Comparison of ENCODE assay signal across 8 mouse cellular contexts in genomic region chr7:122189484-122189883, GRCm38 (mm10). TPM values are rescaled to one million over a fixed set of nuclear protein-coding genes. Genes with fewer than 3 reads are reported as not detected.
A peak's percentile ranks its signal among the peaks of the same experiment; 100 is the strongest.
DNase-seq lines count a peak whose midpoint lies in the region; ATAC-seq and TF ChIP-seq lines count a peak whose summit lies in the region.

No protein-coding gene starts in this region.

- peak; percentile 73 for TF ChIP-seq CTCF in Patski (IDR thresholded peaks at IDR 0.05)
- peak; percentile 89 for TF ChIP-seq CTCF in lung, embryonic 14.5 days (IDR thresholded peaks at IDR 0.05; ENCODE audit: low read depth)

- H3K9me3 ChIP-seq in forebrain, embryonic 10.5 days: no peaks in the 10 kb centered on the region
- H3K9me3 ChIP-seq in forebrain, embryonic 16.5 days (ENCODE audit: control insufficient read depth, low read length): no peaks in the 10 kb centered on the region
- no peaks in the 10 kb centered on the region for H3K9me3 ChIP-seq in liver, embryonic 12.5 days (replicated peaks)
- no peaks in the 10 kb centered on the region for H3K9me3 ChIP-seq in embryonic facial prominence, embryonic 14.5 days (ENCODE audit: control insufficient read depth, low read length)
- no peaks in the 10 kb centered on the region for H3K9me3 ChIP-seq in lung, embryonic 14.5 days (ENCODE audit: low read depth, low read length)

- no peak overlapping the region for H3K4me3 ChIP-seq in forebrain, embryonic 10.5 days
- no peak overlapping the region for H3K4me3 ChIP-seq in forebrain, embryonic 16.5 days (replicated peaks; ENCODE audit: low read length)
- H3K4me3 ChIP-seq in liver, embryonic 12.5 days: no peak overlapping the region
- no peak overlapping the region for H3K4me3 ChIP-seq in embryonic facial prominence, embryonic 14.5 days (ENCODE audit: low read depth, low read length)
- no peak overlapping the region for H3K4me3 ChIP-seq in lung, embryonic 14.5 days (ENCODE audit: low read depth, low read length)

- peak; percentile 57 for DNase-seq in forebrain, embryonic 10.5 days (ENCODE audit: extremely low spot score, low spot score)
- DNase-seq in liver: peak; percentile 66
- peak; percentile 1 for DNase-seq in Patski (ENCODE audit: low read depth, low spot score)
- peak; percentile 35 for DNase-seq in embryonic facial prominence, embryonic 14.5 days (ENCODE audit: low spot score)
- DNase-seq in lung, embryonic 14.5 days: peak; percentile 83
- DNase-seq in testis, postnatal 10 days (ENCODE audit: low spot score): peak; percentile 82

- H3K27me3 ChIP-seq in forebrain, embryonic 10.5 days (ENCODE audit: poor library complexity, severe bottlenecking): no peaks in the 10 kb centered on the region
- H3K27me3 ChIP-seq in forebrain, embryonic 16.5 days (replicated peaks; ENCODE audit: control insufficient read depth, insufficient read depth, low read length): 0 out of 2 replicates have a peak, but pooled peaks cover 2% of the 10 kb centered on the region
- peaks cover 8% of the 10 kb centered on the region for H3K27me3 ChIP-seq in liver, embryonic 12.5 days (replicated peaks)
- no peaks in the 10 kb centered on the region for H3K27me3 ChIP-seq in Patski
- H3K27me3 ChIP-seq in embryonic facial prominence, embryonic 14.5 days (replicated peaks; ENCODE audit: control insufficient read depth, insufficient read depth, low read length): no peaks in the 10 kb centered on the region
- H3K27me3 ChIP-seq in lung, embryonic 14.5 days (ENCODE audit: insufficient read depth, low read length): no peaks in the 10 kb centered on the region

- no peak overlapping the region for H3K4me2 ChIP-seq in forebrain, embryonic 16.5 days (ENCODE audit: low read length)
- H3K4me2 ChIP-seq in liver, embryonic 12.5 days: no peak overlapping the region
- no peak overlapping the region for H3K4me2 ChIP-seq in embryonic facial prominence, embryonic 14.5 days (ENCODE audit: low read depth, low read length)
- H3K4me2 ChIP-seq in lung, embryonic 14.5 days: no peak overlapping the region

- peaks cover 7% of the 10 kb centered on the region for H3K4me1 ChIP-seq in forebrain, embryonic 10.5 days
- H3K4me1 ChIP-seq in forebrain, embryonic 16.5 days (replicated peaks; ENCODE audit: control insufficient read depth, insufficient read depth, low read length): no peaks in the 10 kb centered on the region
- H3K4me1 ChIP-seq in liver, embryonic 12.5 days: no peaks in the 10 kb centered on the region
- peaks cover 3% of the 10 kb centered on the region; the same call in 1 of the 2 replicates for H3K4me1 ChIP-seq in embryonic facial prominence, embryonic 14.5 days (ENCODE audit: control insufficient read depth, insufficient read depth, low read length)
- no peaks in the 10 kb centered on the region for H3K4me1 ChIP-seq in lung, embryonic 14.5 days (ENCODE audit: insufficient read depth)

- no peak for ATAC-seq in forebrain, embryonic 16.5 days
- no peak; the same call in 1 of the 2 replicates for ATAC-seq in liver, embryonic 12.5 days
- no peak for ATAC-seq in Patski
- no peak for ATAC-seq in embryonic facial prominence, embryonic 14.5 days (ENCODE audit: low read depth)
- ATAC-seq in lung, embryonic 14.5 days (ENCODE audit: insufficient read depth): 0 out of 2 replicates have a peak, but pooled peaks have one; percentile 31

- CTCF ChIA-PET in Patski (lab: Charles Lee): no interaction called here

- POLR2A ChIA-PET in Patski (lab: Charles Lee): no interaction called here

- 29% methylated on average over 7 of the region's 7 CpGs for WGBS in forebrain, embryonic 10.5 days
- WGBS in forebrain, embryonic 16.5 days: 30% methylated on average over 7 of the region's 7 CpGs
- WGBS in liver, embryonic 12.5 days (ENCODE audit: insufficient replicate concordance): 30% methylated on average over 7 of the region's 7 CpGs
- 35% methylated on average over 7 of the region's 7 CpGs for WGBS in embryonic facial prominence, embryonic 14.5 days
- WGBS in lung, embryonic 14.5 days: 28% methylated on average over 7 of the region's 7 CpGs

- H3K36me3 ChIP-seq in forebrain, embryonic 10.5 days (replicated peaks): no peaks in the 10 kb centered on the region
- no peaks in the 10 kb centered on the region for H3K36me3 ChIP-seq in forebrain, embryonic 16.5 days (ENCODE audit: control insufficient read depth, insufficient read depth)
- H3K36me3 ChIP-seq in liver, embryonic 12.5 days: no peaks in the 10 kb centered on the region
- H3K36me3 ChIP-seq in embryonic facial prominence, embryonic 14.5 days (ENCODE audit: control insufficient read depth, insufficient read depth, low read length): no peaks in the 10 kb centered on the region
- no peaks in the 10 kb centered on the region for H3K36me3 ChIP-seq in lung, embryonic 14.5 days (ENCODE audit: insufficient read depth)

- H3K9ac ChIP-seq in forebrain, embryonic 16.5 days (replicated peaks; ENCODE audit: low read depth, low read length): no peak overlapping the region
- H3K9ac ChIP-seq in liver, embryonic 12.5 days: no peak overlapping the region
- no peak overlapping the region for H3K9ac ChIP-seq in embryonic facial prominence, embryonic 14.5 days (ENCODE audit: low read depth, low read length)
- no peak overlapping the region for H3K9ac ChIP-seq in lung, embryonic 14.5 days

- in situ Hi-C loops in Patski (cut with MboI; ENCODE audit: low pct_unique_long_range_greater_than_20kb): no loop called here

- no peak overlapping the region for H3K27ac ChIP-seq in forebrain, embryonic 10.5 days
- H3K27ac ChIP-seq in forebrain, embryonic 16.5 days (ENCODE audit: low read length): no peak overlapping the region
- no peak overlapping the region for H3K27ac ChIP-seq in liver, embryonic 12.5 days
- no peak overlapping the region for H3K27ac ChIP-seq in embryonic facial prominence, embryonic 14.5 days (replicated peaks; ENCODE audit: low read depth, low read length)
- no peak overlapping the region for H3K27ac ChIP-seq in lung, embryonic 14.5 days (ENCODE audit: low read depth)

RNA-seq across cellular contexts. Expression of gene Ern2, which starts 3.5 kb away (rescaled TPM):
- polyA plus RNA-seq in forebrain, embryonic 10.5 days (2016; fragmentation: Nextera tagmentation; extraction: Ambion mirVana): not detected in 2 replicates
- polyA plus RNA-seq in forebrain, embryonic 16.5 days (2015; fragmentation: Nextera tagmentation; extraction: Ambion mirVana): 0.37 and 1.7 TPM in 2 replicates
- polyA plus RNA-seq in liver, embryonic 12.5 days (2016; fragmentation: Nextera tagmentation; extraction: Ambion mirVana): 0.05 TPM in 1 of 2 replicates, not detected in the other
- polyA plus RNA-seq in Patski (2021): not detected
- 0.07 TPM in 1 of 2 replicates, not detected in the other for polyA plus RNA-seq in embryonic facial prominence, embryonic 14.5 days (2014; fragmentation: Nextera tagmentation; extraction: Ambion mirVana)
- 0.16 TPM in 1 of 2 replicates, not detected in the other for polyA plus RNA-seq in lung, embryonic 14.5 days (2014; fragmentation: Nextera tagmentation; extraction: Ambion mirVana)

RNA-seq across cellular contexts. Expression of gene Chp2, which starts 29.8 kb away (rescaled TPM):
- not detected in 2 replicates for polyA plus RNA-seq in forebrain, embryonic 10.5 days (2016; fragmentation: Nextera tagmentation; extraction: Ambion mirVana)
- 0.57 and 1.2 TPM in 2 replicates for polyA plus RNA-seq in forebrain, embryonic 16.5 days (2015; fragmentation: Nextera tagmentation; extraction: Ambion mirVana)
- polyA plus RNA-seq in liver, embryonic 12.5 days (2016; fragmentation: Nextera tagmentation; extraction: Ambion mirVana): 0.21 and 0.47 TPM in 2 replicates
- polyA plus RNA-seq in Patski (2021): not detected
- 0.28 and 1.2 TPM in 2 replicates for polyA plus RNA-seq in embryonic facial prominence, embryonic 14.5 days (2014; fragmentation: Nextera tagmentation; extraction: Ambion mirVana)
- polyA plus RNA-seq in lung, embryonic 14.5 days (2014; fragmentation: Nextera tagmentation; extraction: Ambion mirVana): 0.53 and 0.84 TPM in 2 replicates

RNA-seq across cellular contexts. Expression of gene Plk1, which starts 30.2 kb away (rescaled TPM):
- 247 and 262 TPM in 2 replicates for polyA plus RNA-seq in forebrain, embryonic 10.5 days (2016; fragmentation: Nextera tagmentation; extraction: Ambion mirVana)
- 46.2 and 54.4 TPM in 2 replicates for polyA plus RNA-seq in forebrain, embryonic 16.5 days (2015; fragmentation: Nextera tagmentation; extraction: Ambion mirVana)
- 147 and 151 TPM in 2 replicates for polyA plus RNA-seq in liver, embryonic 12.5 days (2016; fragmentation: Nextera tagmentation; extraction: Ambion mirVana)
- polyA plus RNA-seq in Patski (2021): 55.8 TPM
- polyA plus RNA-seq in embryonic facial prominence, embryonic 14.5 days (2014; fragmentation: Nextera tagmentation; extraction: Ambion mirVana): 69.1 and 87.1 TPM in 2 replicates
- polyA plus RNA-seq in lung, embryonic 14.5 days (2014; fragmentation: Nextera tagmentation; extraction: Ambion mirVana): 141 and 160 TPM in 2 replicates

RNA-seq across cellular contexts. Expression of gene Dctn5, which starts 56.6 kb away (rescaled TPM):
- polyA plus RNA-seq in forebrain, embryonic 10.5 days (2016; fragmentation: Nextera tagmentation; extraction: Ambion mirVana): 118 and 121 TPM in 2 replicates
- 161 and 170 TPM in 2 replicates for polyA plus RNA-seq in forebrain, embryonic 16.5 days (2015; fragmentation: Nextera tagmentation; extraction: Ambion mirVana)
- polyA plus RNA-seq in liver, embryonic 12.5 days (2016; fragmentation: Nextera tagmentation; extraction: Ambion mirVana): 58.4 and 60.8 TPM in 2 replicates
- polyA plus RNA-seq in Patski (2021): 54.1 TPM
- 104 and 115 TPM in 2 replicates for polyA plus RNA-seq in embryonic facial prominence, embryonic 14.5 days (2014; fragmentation: Nextera tagmentation; extraction: Ambion mirVana)
- polyA plus RNA-seq in lung, embryonic 14.5 days (2014; fragmentation: Nextera tagmentation; extraction: Ambion mirVana): 108 and 119 TPM in 2 replicates

RNA-seq across cellular contexts. Expression of gene Palb2, which starts 56.7 kb away (rescaled TPM):
- polyA plus RNA-seq in forebrain, embryonic 10.5 days (2016; fragmentation: Nextera tagmentation; extraction: Ambion mirVana): 27.1 and 30.0 TPM in 2 replicates
- polyA plus RNA-seq in forebrain, embryonic 16.5 days (2015; fragmentation: Nextera tagmentation; extraction: Ambion mirVana): 8.8 and 9.2 TPM in 2 replicates
- polyA plus RNA-seq in liver, embryonic 12.5 days (2016; fragmentation: Nextera tagmentation; extraction: Ambion mirVana): 20.3 and 21.4 TPM in 2 replicates
- polyA plus RNA-seq in Patski (2021): 4.6 TPM
- 9.9 and 12.5 TPM in 2 replicates for polyA plus RNA-seq in embryonic facial prominence, embryonic 14.5 days (2014; fragmentation: Nextera tagmentation; extraction: Ambion mirVana)
- 20.6 and 20.8 TPM in 2 replicates for polyA plus RNA-seq in lung, embryonic 14.5 days (2014; fragmentation: Nextera tagmentation; extraction: Ambion mirVana)

Comparison
In these comparisons a context has a peak if more than half of its experiments do, and no peak if none do; other contexts are left out.
1. DNase-seq: peak in every context shown above with its lines; median percentile 83 in lung, embryonic 14.5 days; 82 in testis, postnatal 10 days; 66 in liver; 57 in forebrain, embryonic 10.5 days; 35 in embryonic facial prominence, embryonic 14.5 days; 1 in Patski.